Mouse (Mus musculus): ENCODE measurements around the gene Tmem91. TPM values are rescaled to one million over a fixed set of nuclear protein-coding genes. Genes with fewer than 3 reads are reported as not detected.

Gene Tmem91
- polyA plus RNA-seq, 1 experiment from 2014 or later, result 1.4 TPM

DNA sequence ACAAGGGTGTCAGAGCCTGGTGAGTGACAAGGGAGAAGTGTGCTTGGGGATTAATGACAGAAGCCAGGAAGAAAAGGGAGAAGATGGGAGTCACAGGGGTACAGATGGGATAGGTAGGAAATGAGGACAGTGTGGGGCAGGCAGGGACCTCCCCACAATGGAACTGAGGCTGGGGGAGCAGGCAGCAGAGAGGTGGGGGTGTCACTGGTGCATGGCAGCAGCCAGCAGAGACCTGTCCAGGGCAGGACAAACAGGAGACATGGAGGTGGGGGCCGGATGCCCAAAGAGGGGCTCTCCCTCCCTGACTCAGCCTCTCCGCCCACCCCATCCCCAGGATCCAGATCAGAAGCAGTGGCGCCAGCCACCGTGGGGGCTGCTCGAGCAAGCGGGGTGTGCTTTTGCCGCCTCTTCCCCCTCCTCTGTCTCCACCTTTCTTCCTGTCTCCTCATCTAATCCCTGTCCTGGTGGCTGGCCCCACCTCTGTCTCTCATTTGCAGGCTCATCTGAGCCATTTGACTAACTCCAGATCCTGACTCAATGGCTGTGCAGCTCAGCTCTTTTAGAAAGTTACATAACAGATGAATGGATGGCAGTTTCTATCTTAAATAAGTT lies 35.7 kb upstream of the Tmem91 start:
- Histone ChIP-seq H3K9me3 (no peaks in the 10 kb centered on the region), H3K27ac (replicated peaks) (peak overlapping the region; percentile 82), H3K36me3 (peaks cover 34% of the 10 kb centered on the region), H3K27me3 (replicated peaks) (no peaks in the 10 kb centered on the region), H3K4me1 (peaks cover 58% of the 10 kb centered on the region), H3K4me3 (peak overlapping the region; percentile 12; the same call in 1 of the 2 replicates), H3K4me2 (peak overlapping the region; percentile 61), H3K9ac (peak overlapping the region; percentile 74)
- ATAC-seq (ENCODE audit: extremely low read depth, insufficient number of reproducible peaks, low FRiP score, low TSS enrichment), result no peak
- 8% methylated on average over 6 of the region's 7 CpGs for WGBS

GRCm38 (mm10) chr7:25709961-25710360 lies 35.0 kb upstream of the Tmem91 start:
- Histone ChIP-seq H3K27ac (replicated peaks) (peak overlapping the region; percentile 82), H3K4me2 (peak overlapping the region; percentile 61), H3K9ac (peak overlapping the region; percentile 74), H3K27me3 (replicated peaks) (no peaks in the 10 kb centered on the region), H3K36me3 (peaks cover 27% of the 10 kb centered on the region), H3K4me3 (peak overlapping the region; percentile 12; the same call in 1 of the 2 replicates), H3K4me1 (peaks cover 65% of the 10 kb centered on the region), H3K9me3 (no peaks in the 10 kb centered on the region)
- no peak for ATAC-seq (ENCODE audit: extremely low read depth, insufficient number of reproducible peaks, low FRiP score, low TSS enrichment)
- WGBS, result 16% methylated on average over 12 of the region's 12 CpGs

GRCm38 (mm10) chr7:25707581-25708292 lies 32.8 kb upstream of the Tmem91 start:
- Histone ChIP-seq H3K27me3 (replicated peaks) (no peaks in the 10 kb centered on the region), H3K36me3 (peaks cover 5% of the 10 kb centered on the region), H3K9me3 (no peaks in the 10 kb centered on the region), H3K4me2 (peak overlapping the region; percentile 30), H3K27ac (replicated peaks) (peak overlapping the region; percentile 85), H3K9ac (peak overlapping the region; percentile 40; the same call in 1 of the 2 replicates), H3K4me1 (peaks cover 82% of the 10 kb centered on the region), H3K4me3 (no peak overlapping the region)
- no peak for ATAC-seq (ENCODE audit: extremely low read depth, insufficient number of reproducible peaks, low FRiP score, low TSS enrichment)
- 46% methylated on average over 15 of the region's 15 CpGs for WGBS

DNA sequence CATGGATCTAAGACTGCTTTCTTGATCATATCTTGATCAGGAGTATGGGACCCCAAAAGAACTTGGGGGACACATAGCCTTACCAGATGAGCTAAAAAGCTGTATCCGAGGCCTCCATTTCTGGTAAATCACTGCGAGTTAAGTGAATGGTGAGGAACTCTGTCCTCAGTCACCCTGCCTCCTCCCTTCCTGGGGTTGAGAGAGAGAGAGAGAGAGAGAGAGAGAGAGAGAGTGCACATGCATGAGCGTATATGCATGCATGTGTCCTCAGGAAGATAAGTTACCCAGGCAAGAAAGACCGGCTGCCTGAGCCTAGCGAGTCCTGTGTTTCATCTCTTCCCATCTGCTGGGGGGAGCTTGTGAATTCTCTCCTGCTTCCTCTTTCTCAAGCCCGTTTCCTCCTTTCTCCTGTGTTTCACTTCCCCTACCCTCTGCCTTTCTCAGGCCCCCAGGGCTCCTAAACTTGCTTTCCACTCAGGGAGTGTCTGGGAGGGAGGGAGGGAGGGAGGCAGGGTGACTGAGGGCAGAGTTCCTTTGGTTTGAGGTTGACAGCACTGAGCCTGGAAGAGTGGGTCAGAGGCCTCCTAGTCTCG lies 31.7 kb upstream of the Tmem91 start:
- no peaks in the 10 kb centered on the region for H3K27me3 ChIP-seq (replicated peaks)
- H3K4me1 ChIP-seq, result peaks cover 71% of the 10 kb centered on the region

DNA sequence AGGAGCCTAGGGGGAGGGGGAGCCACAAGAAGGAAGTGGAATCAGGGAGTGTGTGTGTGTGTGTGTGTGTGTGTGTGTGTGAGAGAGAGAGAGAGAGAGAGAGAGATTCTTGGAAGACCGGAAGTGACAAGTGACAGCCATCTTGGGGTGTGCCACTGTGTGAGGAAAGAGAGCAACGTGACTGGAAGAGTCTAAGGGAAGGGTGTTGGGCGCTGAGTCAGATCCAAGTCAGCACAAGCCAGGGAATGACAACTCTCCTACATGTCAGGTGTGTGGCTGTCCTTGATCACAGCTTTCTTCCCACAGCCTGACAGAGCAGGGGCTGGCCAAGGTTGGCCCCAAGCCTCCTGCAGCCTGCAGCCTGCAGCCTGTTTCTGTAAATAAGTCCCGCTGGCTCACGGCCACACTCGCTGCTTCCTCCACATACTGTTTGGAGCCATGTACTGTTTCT lies 30.9 kb upstream of the Tmem91 start:
- Histone ChIP-seq H3K4me3 (no peak overlapping the region), H3K4me2 (no peak overlapping the region), H3K36me3 (peaks cover 17% of the 10 kb centered on the region), H3K27ac (replicated peaks) (peak overlapping the region; percentile 85), H3K27me3 (replicated peaks) (no peaks in the 10 kb centered on the region), H3K9ac (no peak overlapping the region), H3K9me3 (peaks cover 6% of the 10 kb centered on the region), H3K4me1 (peaks cover 63% of the 10 kb centered on the region)
- 42% methylated on average over 6 of the region's 6 CpGs for WGBS
- no peak for ATAC-seq (ENCODE audit: extremely low read depth, insufficient number of reproducible peaks, low FRiP score, low TSS enrichment)

More for the DNA sequence above, 31.7 kb upstream of the Tmem91 start:
- Histone ChIP-seq H3K27ac (replicated peaks) (peak overlapping the region; percentile 85), H3K4me3 (no peak overlapping the region), H3K4me2 (no peak overlapping the region), H3K9ac (peak overlapping the region; percentile 48; the same call in 1 of the 2 replicates), H3K9me3 (peaks cover 6% of the 10 kb centered on the region), H3K36me3 (peaks cover 8% of the 10 kb centered on the region)
- ATAC-seq (ENCODE audit: extremely low read depth, insufficient number of reproducible peaks, low FRiP score, low TSS enrichment), result no peak
- 47% methylated on average over 7 of the region's 7 CpGs for WGBS

DNA sequence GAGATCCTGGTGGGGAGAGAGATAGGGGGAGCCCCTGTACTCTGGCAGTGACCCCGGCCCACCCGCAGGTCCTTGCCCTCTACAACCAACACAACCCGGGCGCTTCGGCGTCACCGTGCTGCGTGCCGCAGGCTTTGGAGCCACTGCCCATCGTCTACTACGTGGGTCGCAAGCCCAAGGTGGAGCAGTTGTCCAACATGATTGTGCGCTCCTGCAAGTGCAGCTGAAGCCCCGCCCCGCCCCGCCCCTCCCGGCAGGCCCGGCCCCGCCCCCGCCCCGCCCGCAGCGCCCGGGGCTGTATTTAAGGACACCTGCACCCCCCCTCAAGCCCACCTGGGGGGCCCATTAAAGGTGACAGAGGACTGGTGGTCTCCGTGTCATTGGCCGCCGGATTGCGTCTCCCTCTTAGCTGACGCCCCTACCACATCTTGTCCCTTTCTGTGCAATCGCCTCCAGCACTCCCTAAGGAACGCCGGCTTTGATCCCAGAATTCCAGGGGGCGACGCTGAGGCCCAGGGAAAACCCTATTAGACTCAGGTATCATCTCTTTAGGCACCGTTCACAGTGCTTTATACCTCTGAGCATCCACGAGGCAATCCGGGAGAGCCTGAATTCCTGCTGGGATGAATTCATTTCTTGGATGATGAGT lies 29.9 kb upstream of the Tmem91 start:
- ATAC-seq (ENCODE audit: extremely low read depth, insufficient number of reproducible peaks, low FRiP score, low TSS enrichment), result no peak
- peaks cover 53% of the 10 kb centered on the region for H3K4me1 ChIP-seq

DNA sequence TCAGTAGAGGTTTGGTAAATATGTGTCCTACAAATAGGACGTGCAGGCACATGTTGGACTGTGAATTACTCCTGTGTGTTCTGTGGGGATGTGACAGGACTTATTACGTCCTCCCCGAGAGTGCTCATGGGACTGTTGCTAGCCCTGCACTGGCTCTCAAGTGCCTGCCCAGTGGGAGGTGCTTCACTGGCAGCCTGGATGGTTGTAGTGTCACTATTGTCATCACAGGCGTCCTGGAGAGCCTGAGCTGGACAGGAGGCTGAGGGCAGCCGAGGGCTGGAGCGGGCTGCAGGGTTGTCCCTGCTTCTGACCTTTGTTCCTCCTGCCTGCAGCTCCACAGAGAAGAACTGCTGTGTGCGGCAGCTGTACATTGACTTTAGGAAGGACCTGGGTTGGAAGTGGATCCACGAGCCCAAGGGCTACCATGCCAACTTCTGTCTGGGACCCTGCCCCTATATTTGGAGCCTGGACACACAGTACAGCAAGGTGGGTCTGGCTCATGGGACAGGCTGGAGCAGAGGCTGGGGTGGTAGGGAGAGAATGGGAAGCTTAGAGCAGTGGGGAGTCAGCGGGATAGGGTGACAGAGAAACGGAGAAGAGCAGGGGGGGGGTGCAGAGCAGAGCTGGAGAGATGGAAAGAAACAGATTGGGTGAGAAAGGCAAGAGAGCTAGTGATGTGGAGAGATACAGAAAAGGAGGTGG lies 29.0 kb upstream of the Tmem91 start:
- Histone ChIP-seq H3K4me1 (peaks cover 49% of the 10 kb centered on the region), H3K27ac (replicated peaks) (0 out of 2 replicates have a peak overlapping the region, but pooled peaks have one; percentile 13)
- WGBS, result 17% methylated on average over 10 of the region's 10 CpGs

More for the DNA sequence above, 29.9 kb upstream of the Tmem91 start:
- no peaks in the 10 kb centered on the region for H3K27me3 ChIP-seq (replicated peaks)
- 15% methylated on average over 37 of the region's 37 CpGs for WGBS
- H3K9ac ChIP-seq, result peak overlapping the region; percentile 25; the same call in 1 of the 2 replicates
- H3K4me3 ChIP-seq, result peak overlapping the region; percentile 33
- H3K36me3 ChIP-seq, result peaks cover 25% of the 10 kb centered on the region
- peak overlapping the region; percentile 68 for H3K4me2 ChIP-seq
- no peak overlapping the region; the same call in 1 of the 2 replicates for H3K27ac ChIP-seq (replicated peaks)
- peaks cover 6% of the 10 kb centered on the region for H3K9me3 ChIP-seq

GRCm38 (mm10) chr7:25702350-25702749 lies 27.4 kb upstream of the Tmem91 start:
- no peak overlapping the region for H3K4me2 ChIP-seq
- H3K36me3 ChIP-seq, result peaks cover 44% of the 10 kb centered on the region
- WGBS, result 92% methylated on average over 2 of the region's 2 CpGs
- H3K4me1 ChIP-seq, result peaks cover 42% of the 10 kb centered on the region
- H3K27ac ChIP-seq (replicated peaks), result no peak overlapping the region
- H3K9me3 ChIP-seq, result peaks cover 6% of the 10 kb centered on the region
- ATAC-seq (ENCODE audit: extremely low read depth, insufficient number of reproducible peaks, low FRiP score, low TSS enrichment), result no peak
- H3K4me3 ChIP-seq, result no peak overlapping the region
- no peak overlapping the region for H3K9ac ChIP-seq
- no peaks in the 10 kb centered on the region for H3K27me3 ChIP-seq (replicated peaks)

More for the DNA sequence above, 29.0 kb upstream of the Tmem91 start:
- Histone ChIP-seq H3K4me2 (peak overlapping the region; percentile 68), H3K36me3 (peaks cover 29% of the 10 kb centered on the region), H3K9me3 (peaks cover 6% of the 10 kb centered on the region), H3K9ac (peak overlapping the region; percentile 62; the same call in 1 of the 2 replicates), H3K4me3 (peak overlapping the region; percentile 33; the same call in 1 of the 2 replicates), H3K27me3 (replicated peaks) (no peaks in the 10 kb centered on the region)
- no peak for ATAC-seq (ENCODE audit: extremely low read depth, insufficient number of reproducible peaks, low FRiP score, low TSS enrichment)

DNA sequence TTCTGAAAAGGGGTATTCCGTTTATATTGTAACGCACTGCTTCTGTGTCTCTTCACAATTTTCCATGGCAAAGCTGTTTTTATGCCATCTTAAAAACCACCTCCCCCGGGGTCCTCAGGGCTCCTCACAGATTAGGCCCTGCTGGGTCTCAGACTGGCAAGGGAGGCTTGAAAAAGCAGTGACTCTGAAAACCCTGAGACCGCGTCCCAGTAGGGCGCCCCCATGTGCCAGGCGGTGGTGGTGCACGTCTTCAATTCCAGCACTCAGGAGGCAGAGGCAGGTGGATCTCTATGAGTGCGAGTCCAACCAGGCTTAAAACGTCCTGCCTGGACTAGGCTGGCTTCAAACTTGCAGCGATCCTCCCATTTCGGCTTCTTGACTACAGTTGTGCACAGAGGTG lies 25.8 kb upstream of the Tmem91 start:
- peaks cover 25% of the 10 kb centered on the region for H3K4me1 ChIP-seq
- peaks cover 56% of the 10 kb centered on the region for H3K36me3 ChIP-seq
- H3K4me3 ChIP-seq, result no peak overlapping the region
- H3K4me2 ChIP-seq, result no peak overlapping the region
- no peak for ATAC-seq (ENCODE audit: extremely low read depth, insufficient number of reproducible peaks, low FRiP score, low TSS enrichment)
- no peak overlapping the region for H3K27ac ChIP-seq (replicated peaks)
- H3K9me3 ChIP-seq, result peaks cover 6% of the 10 kb centered on the region
- no peak overlapping the region for H3K9ac ChIP-seq
- H3K27me3 ChIP-seq (replicated peaks), result no peaks in the 10 kb centered on the region
- 73% methylated on average over 12 of the region's 12 CpGs for WGBS

- Histone ChIP-seq H3K4me2 (no peak overlapping the region), H3K27me3 (replicated peaks) (no peaks in the 10 kb centered on the region), H3K36me3 (peaks cover 64% of the 10 kb centered on the region), H3K9ac (no peak overlapping the region), H3K4me3 (no peak overlapping the region), H3K27ac (replicated peaks) (no peak overlapping the region), H3K9me3 (peaks cover 6% of the 10 kb centered on the region), H3K4me1 (peaks cover 17% of the 10 kb centered on the region)
- 55% methylated on average over 13 of the region's 13 CpGs for WGBS
- ATAC-seq (ENCODE audit: extremely low read depth, insufficient number of reproducible peaks, low FRiP score, low TSS enrichment), result no peak
Observed at GRCm38 (mm10) chr7:25699851-25700250, 24.9 kb upstream of the Tmem91 start.

All from heart, embryonic 13.5 days (tissue).